Mouse (Mus musculus): ENCODE measurements around the gene Ptpn4. TPM values are rescaled to one million over a fixed set of nuclear protein-coding genes. Genes with fewer than 3 reads are reported as not detected.

Gene Ptpn4
- polyA plus RNA-seq, 1 experiment from 2014 or later, result 7.3 TPM

GRCm38 (mm10) chr1:119605396-119605795, 232.0 kb downstream of the Ptpn4 start:
- H3K36me3 ChIP-seq, result peaks cover 29% of the 10 kb centered on the region
- H3K4me1 ChIP-seq (replicated peaks), result no peaks in the 10 kb centered on the region
- no peaks in the 10 kb centered on the region for H3K27me3 ChIP-seq (ENCODE audit: insufficient read depth, poor library complexity, severe bottlenecking)
- 91% methylated on average over 3 of the region's 3 CpGs for WGBS
- H3K9me3 ChIP-seq, result no peaks in the 10 kb centered on the region
- H3K4me3 ChIP-seq, result no peak overlapping the region
- H3K27ac ChIP-seq, result no peak overlapping the region
- no peak for DNase-seq (ENCODE audit: low spot score)

Other genes with a start within 250 kb of the Ptpn4 start
- gene Epb41l5, start 188.6 kb downstream of the Ptpn4 start, polyA plus RNA-seq (2016; fragmentation: Nextera tagmentation; extraction: Ambion mirVana), result 31.8 and 40.4 TPM in 2 replicates
- gene Tmem177, start 75.6 kb upstream of the Ptpn4 start, polyA plus RNA-seq (2016; fragmentation: Nextera tagmentation; extraction: Ambion mirVana), result 11.9 and 12.8 TPM in 2 replicates
- 0.37 and 0.52 TPM in 2 replicates for gene Cfap221, start 159.6 kb upstream of the Ptpn4 start, polyA plus RNA-seq (2016; fragmentation: Nextera tagmentation; extraction: Ambion mirVana)
- gene Sctr, start 169.3 kb upstream of the Ptpn4 start, polyA plus RNA-seq (2016; fragmentation: Nextera tagmentation; extraction: Ambion mirVana), result 0.30 and 0.61 TPM in 2 replicates
- gene Tmem37, start 236.5 kb upstream of the Ptpn4 start, polyA plus RNA-seq (2016; fragmentation: Nextera tagmentation; extraction: Ambion mirVana), result 10.0 and 10.4 TPM in 2 replicates